In the genomic region with DNA sequence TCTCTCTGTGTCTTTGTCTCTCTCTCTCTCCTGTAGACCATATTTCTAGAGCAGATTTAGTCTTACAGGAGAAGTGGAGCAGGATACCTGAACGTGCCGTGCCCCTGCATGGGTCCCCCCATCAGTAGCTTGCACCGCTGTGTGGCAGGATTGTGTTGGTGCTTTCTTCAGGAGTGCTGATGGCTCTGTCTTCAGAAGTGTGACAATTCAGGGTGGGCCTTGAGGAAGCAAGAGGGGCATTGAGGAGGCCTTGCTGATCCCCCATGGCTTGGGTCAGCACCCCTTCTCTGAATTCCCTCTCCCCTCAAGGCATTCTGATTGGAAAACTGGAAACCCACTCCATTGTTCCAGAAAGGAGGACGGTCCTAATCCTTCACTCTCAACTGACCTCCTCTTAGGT, we compare ENCODE assay signal across 19 mouse cellular contexts. TPM values are rescaled to one million over a fixed set of nuclear protein-coding genes. Genes with fewer than 3 reads are reported as not detected.
"Had no signal": no experiment of that assay in that cellular context is flagged by ENCODE, and none has a peak within 500 bp of the region (broad histone marks: within the 10 kb centered on the region; RNA-seq: fewer than 3 reads in every experiment).

No protein-coding gene starts in this region.

- H3K27ac ChIP-seq: lung, embryonic 15.5 days; macrophage; midbrain, embryonic 13.5 days; midbrain, embryonic 15.5 days; neural tube, embryonic 12.5 days; stomach, embryonic 15.5 days; stomach, postnatal 0 days had no signal

- H3K4me3 ChIP-seq: lung, embryonic 15.5 days; megakaryocyte, embryonic 14.5 days; midbrain, embryonic 13.5 days; midbrain, embryonic 15.5 days; neural tube, embryonic 12.5 days; stomach, embryonic 15.5 days had no signal

- ATAC-seq: lung, postnatal 0 days; midbrain, embryonic 13.5 days; midbrain, embryonic 15.5 days had no signal

- DNase-seq: lung, adult 2 months; lung, postnatal 14 days; lung, postnatal 36 days; right cerebral cortex, postnatal 14 days; thymus, adult 2 months; thymus, postnatal 25 days; thymus, postnatal 4 days had no signal

RNA-seq across cellular contexts. Expression of a gene that starts 4.0 kb away (rescaled TPM):
- total RNA-seq: megakaryocyte progenitor cell, adult 5-6 weeks; monocyte, adult 5-6 weeks; neutrophil, adult 5-6 weeks had no signal
- polyA plus RNA-seq: macrophage had no signal
